Mouse (Mus musculus) stomach, embryonic 14.5 days (tissue): ENCODE measurements around the gene Ifna5. TPM values are rescaled to one million over a fixed set of nuclear protein-coding genes. Genes with fewer than 3 reads are reported as not detected.

Experiments
- ATAC-seq: fragments of 200-750 bp; cut with Nextera tagmentation; 2 replicates; pipeline ENCODE4 v1.8.0; 2017; ENCODE audit warnings: low read depth, moderate TSS enrichment; ENCODE audit not compliant: insufficient number of reproducible peaks, insufficient read depth, low FRiP score
- H3K27ac ChIP-seq: fragments of 300-500 bp; sonication (generic); 2 replicates; pipeline ENCODE4 v1.5.1; 2014; ENCODE audit warnings: mild to moderate bottlenecking, low read length, moderate library complexity, mixed read lengths
- H3K27me3 ChIP-seq: fragments of 300-500 bp; sonication (generic); 2 replicates; pipeline ENCODE4 v1.6.1; 2014; ENCODE audit warnings: low read length, control low read depth, mixed read lengths; ENCODE audit not compliant: control insufficient read depth, insufficient read depth
- H3K36me3 ChIP-seq: fragments of 300-500 bp; sonication (generic); 2 replicates; pipeline ENCODE4 v1.6.1; 2014; ENCODE audit warnings: mild to moderate bottlenecking, control low read depth, low read length, moderate library complexity, mixed read lengths; ENCODE audit not compliant: control insufficient read depth, insufficient read depth
- H3K4me1 ChIP-seq: fragments of 300-500 bp; sonication (generic); 2 replicates; pipeline ENCODE4 v1.6.1; 2014; ENCODE audit warnings: low read length, control low read depth, mixed read lengths; ENCODE audit not compliant: control insufficient read depth, insufficient read depth
- H3K4me2 ChIP-seq: fragments of 300-500 bp; sonication (generic); replicated peaks from 2 replicates; pipeline ENCODE4 v1.6.1; 2014; ENCODE audit warnings: low read depth, low read length, control low read depth
- H3K4me3 ChIP-seq: fragments of 300-500 bp; sonication (generic); 2 replicates; pipeline ENCODE4 v1.5.1; 2014; ENCODE audit warnings: low read depth, low read length, control low read depth
- H3K9ac ChIP-seq: fragments of 300-500 bp; sonication (generic); replicated peaks from 2 replicates; pipeline ENCODE4 v1.6.1; 2014; ENCODE audit warnings: low read depth, mild to moderate bottlenecking, control low read depth, low read length, moderate library complexity, mixed read lengths
- H3K9me3 ChIP-seq: fragments of 300-500 bp; sonication (generic); 2 replicates; pipeline ENCODE4 v1.6.1; 2016; ENCODE audit warnings: low read depth, low read length, control low read depth; ENCODE audit not compliant: control insufficient read depth
- WGBS: fragments of 180-500 bp; shearing (Covaris S2); extraction: QIAGEN DNeasy Blood & Tissue Kit; methylation state at CpG from one replicate; pipeline ENCODE4 v1.1.7; 2014; 5-methylcytosine and 5-hydroxymethylcytosine counted together
- polyA plus RNA-seq: library from polyadenylated mRNA; unstranded; fragments of >200 nt; fragmentation: Nextera tagmentation; extraction: Ambion mirVana; gene quantifications from 2 replicates; pipeline ENCODE4 v1.2.1, GENCODE M21; 2014

The Ifna5 gene
- polyA plus RNA-seq, 1 experiment from 2014 or later, result not detected

GRCm38 (mm10) chr4:88867926-88868911, 32.9 kb downstream of the Ifna5 start:
- Histone ChIP-seq H3K9me3 (no peaks in the 10 kb centered on the region), H3K27ac (no peak overlapping the region), H3K4me1 (no peaks in the 10 kb centered on the region), H3K4me2 (peak overlapping the region; percentile 69), H3K27me3 (no peaks in the 10 kb centered on the region), H3K36me3 (no peaks in the 10 kb centered on the region), H3K4me3 (peak overlapping the region; percentile 48), H3K9ac (no peak overlapping the region; the same call in 1 of the 2 replicates)
- ATAC-seq, result peak; percentile 53; the same call in 1 of the 2 replicates
- 6% methylated on average over 31 of the region's 31 CpGs for WGBS

- Histone ChIP-seq H3K27me3 (no peaks in the 10 kb centered on the region), H3K27ac (no peak overlapping the region), H3K9ac (no peak overlapping the region), H3K4me1 (no peaks in the 10 kb centered on the region), H3K9me3 (no peaks in the 10 kb centered on the region), H3K4me2 (no peak overlapping the region), H3K4me3 (no peak overlapping the region), H3K36me3 (no peaks in the 10 kb centered on the region)
- no peak for ATAC-seq
- 0% methylated on average over 2 of the region's 2 CpGs for WGBS
Observed at GRCm38 (mm10) chr4:88872691-88873090, 37.4 kb downstream of the Ifna5 start.

- 61% methylated on average over 4 of the region's 4 CpGs for WGBS
- H3K4me3 ChIP-seq, result no peak overlapping the region
- H3K27me3 ChIP-seq, result no peaks in the 10 kb centered on the region
- no peaks in the 10 kb centered on the region for H3K9me3 ChIP-seq
- no peaks in the 10 kb centered on the region for H3K4me1 ChIP-seq
- no peak overlapping the region for H3K9ac ChIP-seq
- H3K4me2 ChIP-seq, result no peak overlapping the region
- H3K36me3 ChIP-seq, result no peaks in the 10 kb centered on the region
- no peak for ATAC-seq
- H3K27ac ChIP-seq, result no peak overlapping the region
Observed at GRCm38 (mm10) chr4:88875435-88876095, 40.2 kb downstream of the Ifna5 start.

GRCm38 (mm10) chr4:88876520-88876919, 41.2 kb downstream of the Ifna5 start:
- H3K4me1 ChIP-seq, result no peaks in the 10 kb centered on the region
- no peak overlapping the region for H3K4me3 ChIP-seq
- no peaks in the 10 kb centered on the region for H3K9me3 ChIP-seq
- no peak overlapping the region for H3K9ac ChIP-seq
- no peak overlapping the region for H3K27ac ChIP-seq
- no peaks in the 10 kb centered on the region for H3K27me3 ChIP-seq
- no peak overlapping the region for H3K4me2 ChIP-seq
- ATAC-seq, result no peak
- H3K36me3 ChIP-seq, result no peaks in the 10 kb centered on the region
- WGBS, result 82% methylated on average over 4 of the region's 4 CpGs

- H3K36me3 ChIP-seq, result no peaks in the 10 kb centered on the region
- no peak overlapping the region for H3K9ac ChIP-seq
- WGBS, result 49% methylated on average over 10 of the region's 10 CpGs
- H3K27me3 ChIP-seq, result no peaks in the 10 kb centered on the region
- H3K4me3 ChIP-seq, result no peak overlapping the region
- no peaks in the 10 kb centered on the region for H3K9me3 ChIP-seq
- H3K4me1 ChIP-seq, result no peaks in the 10 kb centered on the region
- no peak overlapping the region for H3K27ac ChIP-seq
- no peak overlapping the region for H3K4me2 ChIP-seq
- no peak for ATAC-seq
Observed at GRCm38 (mm10) chr4:88878246-88878645, 42.9 kb downstream of the Ifna5 start.

GRCm38 (mm10) chr4:88878772-88879171, 43.4 kb downstream of the Ifna5 start:
- H3K27me3 ChIP-seq, result no peaks in the 10 kb centered on the region
- no peak overlapping the region for H3K27ac ChIP-seq
- H3K4me1 ChIP-seq, result no peaks in the 10 kb centered on the region
- no peak overlapping the region for H3K9ac ChIP-seq
- no peak for ATAC-seq
- no peak overlapping the region for H3K4me3 ChIP-seq
- H3K9me3 ChIP-seq, result no peaks in the 10 kb centered on the region
- H3K36me3 ChIP-seq, result no peaks in the 10 kb centered on the region
- WGBS, result 59% methylated on average over 4 of the region's 4 CpGs
- H3K4me2 ChIP-seq, result no peak overlapping the region

GRCm38 (mm10) chr4:88880101-88880500, 44.8 kb downstream of the Ifna5 start, which contains the start of gene Ifne:
TSS of gene Ifne (minus strand) at chr4:88880201.
- H3K9ac ChIP-seq, result no peak within 1 kb of the TSS
- no peaks in the 10 kb centered on the region for H3K27me3 ChIP-seq
- no peak within 1 kb of the TSS for H3K4me3 ChIP-seq
- no peak for ATAC-seq
- 85% methylated on average over 8 of the region's 8 CpGs for WGBS
- no peak within 1 kb of the TSS for H3K27ac ChIP-seq
- no peaks in the 10 kb centered on the region for H3K36me3 ChIP-seq
- no peaks in the 10 kb centered on the region for H3K9me3 ChIP-seq
- no peaks in the 10 kb centered on the region for H3K4me1 ChIP-seq
- H3K4me2 ChIP-seq, result no peak within 1 kb of the TSS
